Mouse (Mus musculus): Measurements from ENCODE around the gene Sec11a. TPM values are rescaled to one million over a fixed set of nuclear protein-coding genes. Genes with fewer than 3 reads are reported as not detected.
"Not testable (repeated sequence)": the region's sequence is repeated elsewhere in the genome, so short reads cannot be mapped to it uniquely, and the experiment has no call there.

The Sec11a gene
- polyA plus RNA-seq, 1 experiment from 2014 or later = 156 TPM

DNA sequence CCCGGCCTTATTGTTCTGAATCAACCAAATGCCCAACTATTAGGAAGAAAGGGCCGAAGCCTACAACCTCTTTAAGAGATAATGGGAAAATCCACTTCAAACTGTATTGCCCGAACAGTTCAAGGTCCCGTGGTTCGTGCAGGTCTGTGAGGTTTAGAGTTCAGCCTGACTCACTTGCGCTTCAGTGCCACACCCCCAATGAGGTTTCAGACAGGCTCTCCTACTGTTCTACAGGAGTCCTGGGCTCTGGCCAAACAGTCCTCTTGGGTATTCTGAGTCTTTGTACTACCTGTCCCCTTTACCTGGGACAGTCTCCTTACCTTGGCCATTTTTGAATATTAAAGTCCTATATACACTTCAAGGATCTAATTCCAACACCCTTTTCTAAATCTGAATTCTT, 42.7 kb upstream of the Sec11a start:
- peaks cover 23% of the 10 kb centered on the region for H3K4me1 ChIP-seq (replicated peaks; ENCODE audit: control insufficient read depth, insufficient read depth, low read length)
- H3K27ac ChIP-seq = no peak overlapping the region
- H3K9ac ChIP-seq = no peak overlapping the region
- DNase-seq (ENCODE audit: low spot score) = no peak
- H3K27me3 ChIP-seq (ENCODE audit: control insufficient read depth, insufficient read depth, low read length) = no peaks in the 10 kb centered on the region
- H3K4me3 ChIP-seq (replicated peaks; ENCODE audit: low read length) = no peak overlapping the region
- no peak for ATAC-seq (ENCODE audit: low FRiP score)
- H3K9me3 ChIP-seq (ENCODE audit: control insufficient read depth, low read length) = no peaks in the 10 kb centered on the region
- H3K36me3 ChIP-seq (replicated peaks; ENCODE audit: control insufficient read depth, insufficient read depth) = no peaks in the 10 kb centered on the region
- no peak overlapping the region for H3K4me2 ChIP-seq (replicated peaks)
- 95% methylated on average over 6 of the region's 6 CpGs for WGBS

DNA sequence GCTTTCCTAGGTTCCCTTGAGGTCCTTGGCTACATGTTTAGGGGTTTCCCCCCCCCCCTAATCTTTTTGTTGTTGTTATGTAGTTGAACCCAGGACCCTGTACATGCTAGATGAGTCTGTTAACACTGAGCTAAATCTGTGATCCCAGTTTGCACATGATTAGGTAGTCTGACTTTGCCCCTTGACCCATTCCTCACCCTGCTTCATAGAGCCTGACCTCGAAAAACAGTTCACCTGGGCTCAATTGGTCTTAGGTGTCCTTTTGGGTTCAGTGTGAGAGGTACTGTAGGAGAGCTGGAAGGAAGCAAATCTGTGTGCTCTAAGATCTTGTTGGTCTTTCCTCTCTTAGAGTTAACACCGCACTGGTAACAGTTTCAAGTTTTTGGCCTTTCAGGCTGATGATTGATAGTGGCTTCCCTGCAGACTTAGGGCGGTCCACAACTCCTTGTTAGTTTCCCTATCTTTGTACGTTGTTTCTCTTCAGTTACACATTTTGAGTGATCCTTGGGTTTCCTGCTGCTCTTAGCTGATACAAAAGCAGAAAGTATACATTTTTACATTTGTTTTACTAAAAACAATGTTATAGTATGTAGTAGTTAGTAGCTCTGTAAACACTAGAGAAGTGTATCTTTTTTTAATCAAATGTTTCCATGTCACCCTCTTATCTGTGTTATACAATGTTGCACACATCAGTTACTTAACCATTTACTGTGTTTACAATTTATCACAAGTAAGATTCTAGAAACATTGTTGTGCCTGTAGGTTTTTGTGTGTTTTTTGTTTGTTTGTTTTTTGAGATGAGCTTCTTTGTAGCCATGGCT, 40.4 kb upstream of the Sec11a start:
- ATAC-seq (ENCODE audit: low FRiP score) (no peak), DNase-seq (ENCODE audit: low spot score) (no peak)
- no peak overlapping the region for H3K4me2 ChIP-seq (replicated peaks)
- no peaks in the 10 kb centered on the region for H3K9me3 ChIP-seq (ENCODE audit: control insufficient read depth, low read length)
- no peak overlapping the region for H3K9ac ChIP-seq
- 75% methylated on average over 4 of the region's 4 CpGs for WGBS
- no peaks in the 10 kb centered on the region for H3K27me3 ChIP-seq (ENCODE audit: control insufficient read depth, insufficient read depth, low read length)
- H3K27ac ChIP-seq = no peak overlapping the region
- no peak overlapping the region for H3K4me3 ChIP-seq (replicated peaks; ENCODE audit: low read length)
- H3K36me3 ChIP-seq (replicated peaks; ENCODE audit: control insufficient read depth, insufficient read depth) = no peaks in the 10 kb centered on the region
- peaks cover 13% of the 10 kb centered on the region for H3K4me1 ChIP-seq (replicated peaks; ENCODE audit: control insufficient read depth, insufficient read depth, low read length)

- no peak overlapping the region for H3K9ac ChIP-seq
- DNase-seq (ENCODE audit: low spot score) (no peak), ATAC-seq (ENCODE audit: low FRiP score) (no peak)
- H3K4me2 ChIP-seq (replicated peaks) = no peak overlapping the region
- peaks cover 2% of the 10 kb centered on the region for H3K4me1 ChIP-seq (replicated peaks; ENCODE audit: control insufficient read depth, insufficient read depth, low read length)
- H3K27ac ChIP-seq = no peak overlapping the region
- no peak overlapping the region for H3K4me3 ChIP-seq (replicated peaks; ENCODE audit: low read length)
- H3K9me3 ChIP-seq (ENCODE audit: control insufficient read depth, low read length) = no peaks in the 10 kb centered on the region
- H3K36me3 ChIP-seq (replicated peaks; ENCODE audit: control insufficient read depth, insufficient read depth) = no peaks in the 10 kb centered on the region
- no peaks in the 10 kb centered on the region for H3K27me3 ChIP-seq (ENCODE audit: control insufficient read depth, insufficient read depth, low read length)
- WGBS = 75% methylated on average over 6 of the region's 6 CpGs
Observed at GRCm38 (mm10) chr7:80986458-80987187, 39.0 kb upstream of the Sec11a start.

GRCm38 (mm10) chr7:80980566-80980965, 33.0 kb upstream of the Sec11a start:
- no peak overlapping the region for H3K4me2 ChIP-seq (replicated peaks)
- DNase-seq (ENCODE audit: low spot score) = no peak
- no peak for ATAC-seq (ENCODE audit: low FRiP score)

GRCm38 (mm10) chr7:80973638-80974015, 26.0 kb upstream of the Sec11a start:
- not testable (repeated sequence) for H3K4me1 ChIP-seq (replicated peaks; ENCODE audit: control insufficient read depth, insufficient read depth, low read length); H3K9ac ChIP-seq; DNase-seq (ENCODE audit: low spot score); H3K27ac ChIP-seq; H3K36me3 ChIP-seq (replicated peaks; ENCODE audit: control insufficient read depth, insufficient read depth); H3K4me3 ChIP-seq (replicated peaks; ENCODE audit: low read length); H3K9me3 ChIP-seq (ENCODE audit: control insufficient read depth, low read length); H3K27me3 ChIP-seq (ENCODE audit: control insufficient read depth, insufficient read depth, low read length); ATAC-seq (ENCODE audit: low FRiP score); H3K4me2 ChIP-seq (replicated peaks)
- WGBS = 71% methylated on average over 3 of the region's 3 CpGs

More at GRCm38 (mm10) chr7:80980566-80980965, 33.0 kb upstream of the Sec11a start:
- no peaks in the 10 kb centered on the region for H3K36me3 ChIP-seq (replicated peaks; ENCODE audit: control insufficient read depth, insufficient read depth)
- no peaks in the 10 kb centered on the region for H3K27me3 ChIP-seq (ENCODE audit: control insufficient read depth, insufficient read depth, low read length)
- H3K4me1 ChIP-seq (replicated peaks; ENCODE audit: control insufficient read depth, insufficient read depth, low read length) = no peaks in the 10 kb centered on the region
- H3K9me3 ChIP-seq (ENCODE audit: control insufficient read depth, low read length) = no peaks in the 10 kb centered on the region
- no peak overlapping the region for H3K9ac ChIP-seq
- 87% methylated on average over 11 of the region's 11 CpGs for WGBS
- no peak overlapping the region for H3K4me3 ChIP-seq (replicated peaks; ENCODE audit: low read length)
- no peak overlapping the region for H3K27ac ChIP-seq

DNA sequence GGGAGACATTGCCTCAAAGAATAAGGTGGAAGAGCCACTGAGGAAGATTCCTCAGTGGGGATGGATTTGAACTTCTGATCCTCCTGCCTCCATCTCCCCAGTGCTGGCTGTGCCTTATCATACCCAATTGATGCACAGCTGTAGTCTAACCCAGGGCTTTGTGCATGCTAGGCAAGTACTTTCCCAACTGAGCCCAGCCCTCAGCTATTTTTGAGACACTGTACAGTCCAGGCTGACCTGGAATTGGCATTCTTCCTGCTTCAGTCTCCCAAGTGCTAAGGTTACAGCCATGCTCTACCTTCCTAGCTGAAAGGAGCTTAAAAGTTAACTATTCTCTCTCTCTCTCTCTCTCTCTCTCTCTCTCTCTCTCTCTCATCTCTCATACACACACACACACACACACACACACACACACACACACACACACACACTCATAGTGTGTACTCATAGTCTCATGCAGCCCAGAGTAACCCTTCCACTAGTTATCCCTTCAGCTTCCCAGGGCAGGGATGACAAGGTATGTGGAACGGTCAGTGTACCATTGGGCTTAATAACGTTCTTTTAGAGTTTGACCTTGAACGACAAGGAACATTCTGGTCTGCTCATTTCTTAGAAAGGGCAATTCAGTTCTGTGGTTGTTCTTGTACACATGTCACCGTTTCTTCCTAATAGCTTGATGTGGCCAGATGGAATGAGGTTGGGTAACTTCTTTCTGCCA, 25.5 kb upstream of the Sec11a start:
- not testable (repeated sequence) for ATAC-seq (ENCODE audit: low FRiP score); DNase-seq (ENCODE audit: low spot score); H3K27me3 ChIP-seq (ENCODE audit: control insufficient read depth, insufficient read depth, low read length); H3K9me3 ChIP-seq (ENCODE audit: control insufficient read depth, low read length); H3K9ac ChIP-seq; H3K4me2 ChIP-seq (replicated peaks); H3K4me1 ChIP-seq (replicated peaks; ENCODE audit: control insufficient read depth, insufficient read depth, low read length); H3K4me3 ChIP-seq (replicated peaks; ENCODE audit: low read length); H3K27ac ChIP-seq; H3K36me3 ChIP-seq (replicated peaks; ENCODE audit: control insufficient read depth, insufficient read depth)
- 87% methylated on average over 4 of the region's 4 CpGs for WGBS

- no peak overlapping the region for H3K4me2 ChIP-seq (replicated peaks)
- no peak overlapping the region for H3K4me3 ChIP-seq (replicated peaks; ENCODE audit: low read length)
- H3K4me1 ChIP-seq (replicated peaks; ENCODE audit: control insufficient read depth, insufficient read depth, low read length) = no peaks in the 10 kb centered on the region
- H3K9me3 ChIP-seq (ENCODE audit: control insufficient read depth, low read length) = no peaks in the 10 kb centered on the region
- 94% methylated on average over 5 of the region's 5 CpGs for WGBS
- no peaks in the 10 kb centered on the region for H3K27me3 ChIP-seq (ENCODE audit: control insufficient read depth, insufficient read depth, low read length)
- no peak for ATAC-seq (ENCODE audit: low FRiP score)
- no peak overlapping the region for H3K27ac ChIP-seq
- no peak for DNase-seq (ENCODE audit: low spot score)
- no peaks in the 10 kb centered on the region for H3K36me3 ChIP-seq (replicated peaks; ENCODE audit: control insufficient read depth, insufficient read depth)
- no peak overlapping the region for H3K9ac ChIP-seq
Observed at GRCm38 (mm10) chr7:80972082-80972481, 24.5 kb upstream of the Sec11a start.

GRCm38 (mm10) chr7:80971419-80971818, 23.8 kb upstream of the Sec11a start:
- H3K4me1 ChIP-seq (replicated peaks; ENCODE audit: control insufficient read depth, insufficient read depth, low read length) = no peaks in the 10 kb centered on the region
- H3K36me3 ChIP-seq (replicated peaks; ENCODE audit: control insufficient read depth, insufficient read depth) = no peaks in the 10 kb centered on the region
- no peak overlapping the region for H3K4me2 ChIP-seq (replicated peaks)
- ATAC-seq (ENCODE audit: low FRiP score) (no peak), DNase-seq (ENCODE audit: low spot score) (no peak)
- 70% methylated on average over 2 of the region's 2 CpGs for WGBS
- no peak overlapping the region for H3K9ac ChIP-seq
- no peak overlapping the region for H3K27ac ChIP-seq
- H3K9me3 ChIP-seq (ENCODE audit: control insufficient read depth, low read length) = no peaks in the 10 kb centered on the region
- no peaks in the 10 kb centered on the region for H3K27me3 ChIP-seq (ENCODE audit: control insufficient read depth, insufficient read depth, low read length)
- no peak overlapping the region for H3K4me3 ChIP-seq (replicated peaks; ENCODE audit: low read length)

DNA sequence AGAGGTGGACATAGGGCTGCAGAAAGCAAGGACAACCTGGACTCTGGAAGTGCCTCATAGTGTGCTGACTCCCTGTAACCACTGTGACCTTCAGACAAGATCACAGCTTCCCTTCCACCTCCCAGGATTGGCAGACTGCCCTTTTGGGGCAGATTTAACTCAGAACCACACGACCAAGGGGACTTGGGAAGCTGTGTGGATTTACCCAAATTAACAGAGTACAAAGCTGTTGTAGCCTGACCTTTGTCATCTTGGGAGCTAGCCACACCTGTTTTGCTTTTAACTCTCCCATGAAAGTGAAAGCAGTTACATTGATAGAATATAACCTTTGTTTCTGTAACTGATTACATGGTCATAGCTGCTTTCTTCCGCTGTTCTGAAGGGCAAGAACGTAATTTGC, 23.3 kb upstream of the Sec11a start:
- WGBS = 72% methylated on average over 3 of the region's 3 CpGs
- no peak for DNase-seq (ENCODE audit: low spot score)
- no peaks in the 10 kb centered on the region for H3K27me3 ChIP-seq (ENCODE audit: control insufficient read depth, insufficient read depth, low read length)
- no peaks in the 10 kb centered on the region for H3K4me1 ChIP-seq (replicated peaks; ENCODE audit: control insufficient read depth, insufficient read depth, low read length)
- no peak overlapping the region for H3K27ac ChIP-seq
- H3K4me3 ChIP-seq (replicated peaks; ENCODE audit: low read length) = no peak overlapping the region
- H3K9ac ChIP-seq = no peak overlapping the region
- H3K36me3 ChIP-seq (replicated peaks; ENCODE audit: control insufficient read depth, insufficient read depth) = no peaks in the 10 kb centered on the region
- no peak overlapping the region for H3K4me2 ChIP-seq (replicated peaks)
- H3K9me3 ChIP-seq (ENCODE audit: control insufficient read depth, low read length) = no peaks in the 10 kb centered on the region
- no peak for ATAC-seq (ENCODE audit: low FRiP score)

Measured in hindbrain, embryonic 14.5 days (tissue).